ENCODE assay signal across 9 mouse cellular contexts in the genomic region with DNA sequence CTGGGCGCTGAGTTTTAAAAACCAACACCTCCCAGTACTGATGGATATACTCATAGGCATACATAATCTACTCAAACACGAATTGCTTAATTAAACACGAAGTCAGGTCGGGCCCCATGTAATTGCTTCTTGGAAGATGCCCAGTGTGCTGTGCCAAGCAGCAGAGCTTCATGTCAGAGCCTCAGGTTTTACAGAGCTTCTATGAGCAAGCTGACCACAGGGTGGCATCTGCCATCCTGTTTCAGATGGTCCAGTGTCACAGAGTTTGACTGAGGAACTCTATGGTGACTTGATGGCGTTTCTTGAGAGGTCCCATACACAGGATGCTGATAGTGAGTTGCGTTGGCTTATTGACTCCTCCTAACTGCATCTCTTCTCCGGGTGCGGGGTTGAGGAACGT. TPM values are rescaled to one million over a fixed set of nuclear protein-coding genes. Genes with fewer than 3 reads are reported as not detected.
DNase-seq lines count a peak whose midpoint lies in the region; ATAC-seq and TF ChIP-seq lines count a peak whose summit lies in the region.
"Had no signal": no experiment of that assay in that cellular context is flagged by ENCODE, and none has a peak within 500 bp of the region (broad histone marks: within the 10 kb centered on the region; RNA-seq: fewer than 3 reads in every experiment).

No protein-coding gene starts in this region.

- H3K4me1 ChIP-seq in heart, postnatal 0 days (ENCODE audit: control insufficient read depth, insufficient read depth): peaks cover 23% of the 10 kb centered on the region
- peaks cover 5% of the 10 kb centered on the region for H3K4me1 ChIP-seq in testis, adult 2 months (ENCODE audit: control insufficient read depth, insufficient read depth, low read length)
- H3K4me1 ChIP-seq in thymus, adult 2 months (replicated peaks; ENCODE audit: control insufficient read depth, insufficient read depth, low read length): no peaks in the 10 kb centered on the region

- no peak overlapping the region for H3K9ac ChIP-seq in heart, postnatal 0 days (replicated peaks; ENCODE audit: low read depth, low read length)

- TF ChIP-seq EP300 in heart, postnatal 0 days (IDR thresholded peaks at IDR 0.05; ENCODE audit: low read depth): no peak

- WGBS in heart, postnatal 0 days: 63% methylated on average over 9 of the region's 9 CpGs
- WGBS in thymus, adult 2 months: 17% methylated on average over 9 of the region's 9 CpGs

- TF ChIP-seq POLR2A in testis, adult 2 months (IDR thresholded peaks at IDR 0.05; ENCODE audit: control insufficient read depth, low read depth, low read length): no peak
- no peak for TF ChIP-seq POLR2A in thymus, adult 2 months (IDR thresholded peaks at IDR 0.05; ENCODE audit: control insufficient read depth, extremely low read depth, insufficient read depth, low read length, poor library complexity)

- H3K4me2 ChIP-seq in heart, postnatal 0 days (ENCODE audit: low read depth, low read length): no peak overlapping the region

- no peaks in the 10 kb centered on the region for H3K9me3 ChIP-seq in heart, postnatal 0 days (replicated peaks; ENCODE audit: control insufficient read depth, low read length)

- peak; percentile 35 for TF ChIP-seq CTCF in heart, postnatal 0 days (IDR thresholded peaks at IDR 0.05; ENCODE audit: low read depth)
- no peak for TF ChIP-seq CTCF in testis, adult 2 months (IDR thresholded peaks at IDR 0.05; ENCODE audit: control insufficient read depth, insufficient read depth, insufficient replicate concordance, low read depth, low read length)
- no peak for TF ChIP-seq CTCF in thymus, adult 2 months (IDR thresholded peaks at IDR 0.05; ENCODE audit: borderline replicate concordance, control insufficient read depth, extremely low read depth, insufficient read depth, low read length, poor library complexity)

- no peak overlapping the region for H3K27ac ChIP-seq in heart, postnatal 0 days (ENCODE audit: low read depth)
- H3K27ac ChIP-seq in testis, adult 2 months (ENCODE audit: control insufficient read depth, insufficient read depth, low read depth, low read length): 0 out of 2 replicates have a peak overlapping the region, but pooled peaks have one; percentile 3
- no peak overlapping the region for H3K27ac ChIP-seq in thymus, adult 2 months (ENCODE audit: control insufficient read depth, insufficient read depth, low read length)

- no peaks in the 10 kb centered on the region for H3K36me3 ChIP-seq in heart, postnatal 0 days (replicated peaks; ENCODE audit: control insufficient read depth, insufficient read depth, low read length)
- no peaks in the 10 kb centered on the region for H3K36me3 ChIP-seq in testis, adult 2 months (ENCODE audit: control insufficient read depth, insufficient read depth, low read length)
- H3K36me3 ChIP-seq in thymus, adult 2 months (ENCODE audit: control insufficient read depth, insufficient read depth, low read length): no peaks in the 10 kb centered on the region

- peaks cover 7% of the 10 kb centered on the region; the same call in 1 of the 2 replicates for H3K27me3 ChIP-seq in heart, postnatal 0 days (ENCODE audit: control insufficient read depth, insufficient read depth, low read length)
- H3K27me3 ChIP-seq in testis, adult 2 months (ENCODE audit: control insufficient read depth, insufficient read depth, low read length): no peaks in the 10 kb centered on the region
- peaks cover 2% of the 10 kb centered on the region; the same call in 1 of the 2 replicates for H3K27me3 ChIP-seq in thymus, adult 2 months (ENCODE audit: control insufficient read depth, insufficient read depth, low read length)

- H3K4me3 ChIP-seq in heart, postnatal 0 days (ENCODE audit: low read depth, low read length): no peak overlapping the region
- H3K4me3 ChIP-seq in testis, adult 2 months (ENCODE audit: control insufficient read depth, low read depth, low read length): no peak overlapping the region
- H3K4me3 ChIP-seq in thymus, adult 2 months (ENCODE audit: control insufficient read depth, insufficient read depth, low read length): no peak overlapping the region

- DNase-seq in heart, postnatal 0 days (ENCODE audit: low spot score): no peak
- no peak for DNase-seq in heart, adult 8-10 months (ENCODE audit: low spot score)
- no peak for DNase-seq in testis, postnatal 14 days (ENCODE audit: low spot score)
- peak; percentile 43 for DNase-seq in kidney, postnatal 14 days
- DNase-seq in embryo, embryonic 9.5 days (ENCODE audit: extremely low spot score): no peak
- no peak for DNase-seq in thymus, adult 2 months
- no peak for DNase-seq in gastrocnemius, postnatal 14 days

- intact Hi-C loops in gastrocnemius, postnatal 14 days (cut with DNase I; ENCODE audit: low total_unique reads): no loop called here

- ATAC-seq in heart, postnatal 0 days (ENCODE audit: insufficient read depth, low read depth): no peak

RNA-seq across cellular contexts. Expression of a gene that starts 6.5 kb away (rescaled TPM):
- total RNA-seq in heart, postnatal 0 days (2014; rRNA removed; ENCODE audit: low replicate concordance): 31.3 and 43.1 TPM in 2 replicates
- 23.1 and 24.3 TPM in 2 replicates for polyA plus RNA-seq in heart, postnatal 0 days (2015; fragmentation: Nextera tagmentation; extraction: Ambion mirVana)
- total RNA-seq in heart, adult 8-10 months (2022): 10 to 100 TPM; 10.2 to 16.8 (median 14.4) TPM
- 10.4 and 12.5 TPM in 2 replicates for polyA plus RNA-seq in testis, adult 2 months (2012; rRNA removed)
- polyA plus RNA-seq in thymus, adult 2 months (2012; rRNA removed): 32.1 and 33.8 TPM in 2 replicates
- 10 to 100 TPM; 33.5 to 45.6 TPM for total RNA-seq in gastrocnemius, postnatal 14 days (2021)
- total RNA-seq: MEL had no signal
